In the genomic region with DNA sequence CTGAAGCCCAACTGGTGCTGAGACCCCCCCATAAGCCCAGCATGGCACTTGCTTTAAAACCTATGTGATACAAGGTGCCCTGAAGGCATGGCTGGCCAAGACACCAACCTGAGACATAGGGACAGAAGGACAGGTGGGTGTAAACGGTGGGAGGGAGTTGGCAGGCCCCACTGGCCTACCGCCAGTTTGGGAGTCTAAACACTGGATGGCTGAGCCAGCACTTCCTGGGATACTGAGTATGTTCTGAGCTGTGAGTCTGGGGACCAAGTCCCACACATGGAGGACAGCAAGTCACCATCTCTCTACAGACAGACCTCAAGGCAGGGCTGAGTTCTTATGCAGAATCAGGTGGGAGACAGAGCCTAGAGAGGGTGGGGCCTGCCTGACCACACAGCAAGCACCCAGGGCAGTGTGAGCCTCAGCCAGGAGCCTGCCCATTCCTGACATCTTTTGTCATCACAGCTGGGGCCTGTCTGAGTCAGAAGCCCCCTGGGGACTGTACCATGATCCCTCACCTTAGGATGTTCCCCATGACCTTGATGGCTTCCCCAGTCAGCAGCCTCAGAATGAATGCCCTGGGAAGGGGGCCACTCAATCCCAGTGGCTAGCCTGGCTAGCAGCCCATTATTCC, we compare ENCODE assay signal across 11 mouse cellular contexts. TPM values are rescaled to one million over a fixed set of nuclear protein-coding genes. Genes with fewer than 3 reads are reported as not detected.
DNase-seq lines count a peak whose midpoint lies in the region; ATAC-seq lines count a peak whose summit lies in the region.
"Had no signal": no experiment of that assay in that cellular context is flagged by ENCODE, and none has a peak within 500 bp of the region (broad histone marks: within the 10 kb centered on the region; RNA-seq: fewer than 3 reads in every experiment).

No protein-coding gene starts in this region.

- peak overlapping the region; percentile 66 for H3K27ac ChIP-seq in hindbrain, embryonic 10.5 days
- no peak overlapping the region for H3K27ac ChIP-seq in hindbrain, embryonic 11.5 days (ENCODE audit: low read depth, low read length)
- H3K27ac ChIP-seq in neural tube, embryonic 12.5 days, result 0 out of 2 replicates have a peak overlapping the region, but pooled peaks have one; percentile 1
- 0 out of 2 replicates have a peak overlapping the region, but pooled peaks have one; percentile 12 for H3K27ac ChIP-seq in hindbrain, embryonic 12.5 days
- peak overlapping the region; percentile 67 for H3K27ac ChIP-seq in neural tube, embryonic 13.5 days (replicated peaks)
- H3K27ac ChIP-seq: limb, embryonic 12.5 days had no signal

- peaks cover 11% of the 10 kb centered on the region; the same call in 1 of the 2 replicates for H3K36me3 ChIP-seq in hindbrain, embryonic 10.5 days
- H3K36me3 ChIP-seq in hindbrain, embryonic 11.5 days (ENCODE audit: control insufficient read depth, insufficient read depth, low read length), result no peaks in the 10 kb centered on the region
- H3K36me3 ChIP-seq in neural tube, embryonic 12.5 days, result no peaks in the 10 kb centered on the region
- H3K36me3 ChIP-seq in hindbrain, embryonic 12.5 days, result no peaks in the 10 kb centered on the region
- H3K36me3 ChIP-seq in neural tube, embryonic 13.5 days, result no peaks in the 10 kb centered on the region
- H3K36me3 ChIP-seq: limb, embryonic 12.5 days had no signal

- H3K4me3 ChIP-seq in hindbrain, embryonic 10.5 days, result no peak overlapping the region
- no peak overlapping the region for H3K4me3 ChIP-seq in hindbrain, embryonic 11.5 days (ENCODE audit: low read depth, low read length)
- no peak overlapping the region for H3K4me3 ChIP-seq in neural tube, embryonic 12.5 days
- H3K4me3 ChIP-seq in hindbrain, embryonic 12.5 days, result no peak overlapping the region
- H3K4me3 ChIP-seq in neural tube, embryonic 13.5 days, result no peak overlapping the region
- H3K4me3 ChIP-seq: limb, embryonic 12.5 days had no signal

- WGBS in hindbrain, embryonic 10.5 days, result 70% methylated on average over 2 of the region's 2 CpGs
- 89% methylated on average over 2 of the region's 2 CpGs for WGBS in hindbrain, embryonic 11.5 days
- 60% methylated on average over 2 of the region's 2 CpGs for WGBS in neural tube, embryonic 12.5 days
- WGBS in hindbrain, embryonic 12.5 days, result 77% methylated on average over 2 of the region's 2 CpGs
- WGBS in neural tube, embryonic 13.5 days, result 61% methylated on average over 2 of the region's 2 CpGs

- H3K27me3 ChIP-seq in hindbrain, embryonic 10.5 days (ENCODE audit: insufficient read depth, poor library complexity, severe bottlenecking), result peaks cover 61% of the 10 kb centered on the region
- H3K27me3 ChIP-seq in hindbrain, embryonic 11.5 days (ENCODE audit: control insufficient read depth, insufficient read depth, low read length), result no peaks in the 10 kb centered on the region
- H3K27me3 ChIP-seq in neural tube, embryonic 12.5 days (replicated peaks), result peaks cover 3% of the 10 kb centered on the region; the same call in 1 of the 2 replicates
- H3K27me3 ChIP-seq in hindbrain, embryonic 12.5 days, result 0 out of 2 replicates have a peak, but pooled peaks cover 6% of the 10 kb centered on the region
- 0 out of 2 replicates have a peak, but pooled peaks cover 4% of the 10 kb centered on the region for H3K27me3 ChIP-seq in neural tube, embryonic 13.5 days

- no peaks in the 10 kb centered on the region for H3K9me3 ChIP-seq in hindbrain, embryonic 10.5 days
- H3K9me3 ChIP-seq in hindbrain, embryonic 11.5 days (ENCODE audit: control insufficient read depth, low read length), result no peaks in the 10 kb centered on the region
- no peaks in the 10 kb centered on the region for H3K9me3 ChIP-seq in neural tube, embryonic 12.5 days
- H3K9me3 ChIP-seq in hindbrain, embryonic 12.5 days (replicated peaks), result no peaks in the 10 kb centered on the region
- no peaks in the 10 kb centered on the region for H3K9me3 ChIP-seq in neural tube, embryonic 13.5 days
- H3K9me3 ChIP-seq: limb, embryonic 12.5 days had no signal

- peaks cover 85% of the 10 kb centered on the region for H3K4me1 ChIP-seq in hindbrain, embryonic 10.5 days (replicated peaks)
- peaks cover 11% of the 10 kb centered on the region; the same call in 1 of the 2 replicates for H3K4me1 ChIP-seq in hindbrain, embryonic 11.5 days (replicated peaks; ENCODE audit: control insufficient read depth, insufficient read depth, low read length)
- peaks cover 69% of the 10 kb centered on the region for H3K4me1 ChIP-seq in neural tube, embryonic 12.5 days
- peaks cover 49% of the 10 kb centered on the region for H3K4me1 ChIP-seq in hindbrain, embryonic 12.5 days
- peaks cover 85% of the 10 kb centered on the region for H3K4me1 ChIP-seq in neural tube, embryonic 13.5 days (replicated peaks)

- H3K9ac ChIP-seq in hindbrain, embryonic 11.5 days (ENCODE audit: low read depth, low read length), result no peak overlapping the region
- no peak overlapping the region for H3K9ac ChIP-seq in neural tube, embryonic 12.5 days
- H3K9ac ChIP-seq in hindbrain, embryonic 12.5 days, result no peak overlapping the region
- no peak overlapping the region for H3K9ac ChIP-seq in neural tube, embryonic 13.5 days
- H3K9ac ChIP-seq: limb, embryonic 12.5 days had no signal

- no peak overlapping the region for H3K4me2 ChIP-seq in hindbrain, embryonic 11.5 days (replicated peaks; ENCODE audit: low read depth, low read length)
- H3K4me2 ChIP-seq in neural tube, embryonic 12.5 days (replicated peaks), result no peak overlapping the region
- H3K4me2 ChIP-seq in hindbrain, embryonic 12.5 days (replicated peaks), result no peak overlapping the region
- H3K4me2 ChIP-seq in neural tube, embryonic 13.5 days, result no peak overlapping the region
- H3K4me2 ChIP-seq: limb, embryonic 12.5 days had no signal

- DNase-seq in hindbrain, embryonic 10.5 days (ENCODE audit: low spot score), result no peak
- no peak for DNase-seq in hindbrain, embryonic 11.5 days (ENCODE audit: low spot score)
- no peak for DNase-seq in neural tube, embryonic 10.5 days (ENCODE audit: extremely low spot score, low spot score)
- no peak for DNase-seq in thymus, postnatal 10 days (ENCODE audit: low spot score in 2 of 2)
- DNase-seq in retina, postnatal 1 day, result no peak
- DNase-seq: adrenal gland, postnatal 36 days; heart, postnatal 14 days had no signal

- ATAC-seq in hindbrain, embryonic 11.5 days (ENCODE audit: low FRiP score), result no peak
- no peak for ATAC-seq in neural tube, embryonic 12.5 days (ENCODE audit: low FRiP score, low read depth)
- ATAC-seq in hindbrain, embryonic 12.5 days (ENCODE audit: low FRiP score), result no peak
- peak; percentile 19; the same call in 1 of the 2 replicates for ATAC-seq in neural tube, embryonic 13.5 days (ENCODE audit: low read depth)

RNA-seq across cellular contexts. Expression of gene Wnt7b, which starts 13.0 kb away (rescaled TPM):
- 52.3 and 127 TPM in 2 replicates for polyA plus RNA-seq in hindbrain, embryonic 10.5 days (2016; fragmentation: Nextera tagmentation; extraction: Ambion mirVana)
- 61.6 and 79.7 TPM in 2 replicates for polyA plus RNA-seq in hindbrain, embryonic 11.5 days (2014; fragmentation: Nextera tagmentation; extraction: Ambion mirVana)
- 90.3 and 99.7 TPM in 2 replicates for polyA plus RNA-seq in neural tube, embryonic 12.5 days (2016; fragmentation: Nextera tagmentation; extraction: Ambion mirVana)
- 78.3 and 79.5 TPM in 2 replicates for polyA plus RNA-seq in hindbrain, embryonic 12.5 days (2016; fragmentation: Nextera tagmentation; extraction: Ambion mirVana)
- 34.2 and 37.7 TPM in 2 replicates for polyA plus RNA-seq in neural tube, embryonic 13.5 days (2015; fragmentation: Nextera tagmentation; extraction: Ambion mirVana)
